Mouse (Mus musculus): ENCODE results near the gene Tmem208. TPM values are rescaled to one million over a fixed set of nuclear protein-coding genes. Genes with fewer than 3 reads are reported as not detected.

The Tmem208 gene
- total and polyA plus RNA-seq, 3 experiments: 94.5 to 149 TPM; not detected in 1

DNA sequence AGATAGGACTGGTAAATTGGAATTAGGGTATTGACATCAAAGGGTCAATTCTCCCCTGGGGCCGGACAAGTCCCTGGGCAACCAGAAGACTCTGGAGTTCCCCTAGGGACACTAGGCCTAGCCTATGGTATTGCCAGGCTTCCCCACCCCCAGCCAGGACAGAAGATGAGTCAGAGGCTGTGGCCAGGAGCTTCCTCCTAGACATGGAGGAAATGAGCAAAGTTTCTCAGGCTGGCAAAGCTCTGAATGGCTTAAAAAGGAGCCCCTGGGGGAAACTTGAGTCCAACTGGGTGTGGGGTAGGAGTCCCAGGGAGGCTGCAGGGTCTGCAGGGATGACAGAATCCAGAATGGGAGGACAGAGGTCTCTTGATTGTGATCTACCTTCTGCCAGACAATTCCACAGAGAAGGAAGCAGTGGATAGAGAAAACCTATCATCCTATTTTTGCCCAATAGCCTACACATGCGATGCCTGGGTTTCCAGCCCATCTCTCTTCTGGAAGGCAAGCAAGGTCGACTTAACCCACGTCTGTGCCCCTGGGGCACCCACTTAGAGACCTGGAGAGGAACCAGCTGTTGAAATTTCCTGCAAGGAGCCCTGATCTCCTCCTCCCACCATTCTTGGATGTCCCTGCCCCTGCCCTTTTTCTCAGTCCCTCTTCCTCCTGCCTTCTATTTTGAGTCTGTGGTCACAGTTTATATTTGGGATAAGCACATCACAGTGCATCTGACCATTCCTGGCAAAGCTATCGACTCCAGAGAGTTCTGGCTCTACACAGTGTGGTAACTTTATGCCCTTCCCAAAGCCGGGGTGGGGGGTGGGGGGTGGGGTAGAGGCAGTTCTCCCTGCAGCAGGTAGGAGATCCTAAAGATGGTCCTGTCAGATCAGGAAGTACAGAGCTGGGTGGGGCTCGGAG is 19.2 kb downstream of the Tmem208 start:
- H3K27ac ChIP-seq (ENCODE audit: control insufficient read depth, low read depth, low read length): peak overlapping the region; percentile 57
- H3K27me3 ChIP-seq (ENCODE audit: control insufficient read depth in 1 of 2, insufficient read depth in 2 of 2, low read length in 2 of 2): peaks cover 4 to 11% of the 10 kb centered on the region in 2 experiments; a peak in 3 of 4 replicates

GRCm38 (mm10) chr8:105346611-105347427 is 20.7 kb downstream of the Tmem208 start:
- peak overlapping the region; percentile 74 for H3K9ac ChIP-seq (ENCODE audit: control insufficient read depth, low read depth, low read length, poor library complexity, severe bottlenecking)
- no peaks in the 10 kb centered on the region for H3K9me3 ChIP-seq (replicated peaks; ENCODE audit: insufficient read depth, low read length)
- no peak for TF ChIP-seq POLR2AphosphoS2 (IDR thresholded peaks at IDR 0.05; ENCODE audit: low read length)
- no peak for DNase-seq (ENCODE audit: low read depth, low spot score)
- no peak overlapping the region for H3K27ac ChIP-seq (ENCODE audit: control insufficient read depth, low read depth, low read length)
- H3K4me1 ChIP-seq (ENCODE audit: control insufficient read depth in 1 of 2, insufficient read depth in 2 of 2, low read length in 2 of 2): peaks cover 11 to 41% of the 10 kb centered on the region in 2 experiments
- H3K4me3 ChIP-seq (ENCODE audit: control insufficient read depth in 1 of 2, insufficient read depth in 1 of 2, low read depth in 2 of 2, low read length in 2 of 2): peak overlapping the region; percentile 86 to 93
- H3K36me3 ChIP-seq (ENCODE audit: control insufficient read depth in 1 of 2, insufficient read depth in 2 of 2, low read length in 2 of 2): peaks cover 0 to 25% of the 10 kb centered on the region in 2 experiments; a peak in 2 of 4 replicates
- peaks cover 5 to 11% of the 10 kb centered on the region in 2 experiments; a peak in 3 of 4 replicates for H3K27me3 ChIP-seq (ENCODE audit: control insufficient read depth in 1 of 2, insufficient read depth in 2 of 2, low read length in 2 of 2)
- peaks cover 4% of the 10 kb centered on the region; the same call in 1 of the 2 replicates for H3K79me2 ChIP-seq (ENCODE audit: control insufficient read depth, insufficient read depth, low read length, poor library complexity)

More for the DNA sequence above, 19.2 kb downstream of the Tmem208 start:
- DNase-seq (ENCODE audit: low read depth, low spot score): peak; percentile 71
- peaks cover 15 to 54% of the 10 kb centered on the region in 2 experiments for H3K4me1 ChIP-seq (ENCODE audit: control insufficient read depth in 1 of 2, insufficient read depth in 2 of 2, low read length in 2 of 2)
- no peaks in the 10 kb centered on the region for H3K9me3 ChIP-seq (replicated peaks; ENCODE audit: insufficient read depth, low read length)
- peaks cover 4% of the 10 kb centered on the region; the same call in 1 of the 2 replicates for H3K79me2 ChIP-seq (ENCODE audit: control insufficient read depth, insufficient read depth, low read length, poor library complexity)
- H3K36me3 ChIP-seq (ENCODE audit: control insufficient read depth in 1 of 2, insufficient read depth in 2 of 2, low read length in 2 of 2): peaks cover 0 to 35% of the 10 kb centered on the region in 2 experiments; a peak in 2 of 4 replicates
- TF ChIP-seq MAZ (IDR thresholded peaks at IDR 0.05; ENCODE audit: low read depth, low read length) (no peak), ZNF384 (IDR thresholded peaks at IDR 0.05; ENCODE audit: low read depth, low read length) (no peak), CHD2 (IDR thresholded peaks at IDR 0.05; ENCODE audit: low read length) (peak; percentile 35), JUND (IDR thresholded peaks at IDR 0.05; ENCODE audit: low read depth, low read length) (peak; percentile 80; the same call in 1 of the 2 replicates), ZKSCAN1 (IDR thresholded peaks at IDR 0.05; ENCODE audit: low read depth, low read length) (no peak), TBP (IDR thresholded peaks at IDR 0.05; ENCODE audit: low read depth, low read length) (no peak), EP300 (IDR thresholded peaks at IDR 0.05; ENCODE audit: low read depth in 1 of 2, low read length in 2 of 2) (peak; percentile 37 to 55; a peak in 2 of 4 replicates), TAL1 (IDR thresholded peaks at IDR 0.05; ENCODE audit: low read length) (no peak), RCOR1 (IDR thresholded peaks at IDR 0.05; ENCODE audit: low read depth, low read length) (0 out of 2 replicates have a peak, but pooled peaks have one; percentile 39), MEF2A (IDR thresholded peaks at IDR 0.05; ENCODE audit: extremely low read depth, insufficient replicate concordance, low read depth, low read length, poor library complexity, severe bottlenecking) (no peak), NRF1 (IDR thresholded peaks at IDR 0.05; ENCODE audit: insufficient read depth, low read depth, low read length, poor library complexity, severe bottlenecking) (no peak), RAD21 (IDR thresholded peaks at IDR 0.05; ENCODE audit: low read depth, low read length) (no peak), ETS1 (IDR thresholded peaks at IDR 0.05; ENCODE audit: low read depth, low read length) (peak; percentile 54; the same call in 1 of the 2 replicates), HCFC1 (IDR thresholded peaks at IDR 0.05; ENCODE audit: low read depth, low read length) (no peak), MAFK (IDR thresholded peaks at IDR 0.05; ENCODE audit: borderline replicate concordance, low read depth, low read length) (no peak)
- peak overlapping the region; percentile 17 for H3K9ac ChIP-seq (ENCODE audit: control insufficient read depth, low read depth, low read length, poor library complexity, severe bottlenecking)
- no peak overlapping the region for H3K4me3 ChIP-seq (ENCODE audit: control insufficient read depth in 1 of 2, insufficient read depth in 1 of 2, low read depth in 2 of 2, low read length in 2 of 2)
